Mouse (Mus musculus): ENCODE measurements at regions not wholly inside any gene's neighbourhood (a gene's known extent, or its start where the extent isn't known, plus 50 kb on each side); places are given as distances from the start of the nearest gene placed in this dataset.
"Not testable (repeated sequence)": the region's sequence is repeated elsewhere in the genome, so short reads cannot be mapped to it uniquely, and the experiment has no call there.

DNA sequence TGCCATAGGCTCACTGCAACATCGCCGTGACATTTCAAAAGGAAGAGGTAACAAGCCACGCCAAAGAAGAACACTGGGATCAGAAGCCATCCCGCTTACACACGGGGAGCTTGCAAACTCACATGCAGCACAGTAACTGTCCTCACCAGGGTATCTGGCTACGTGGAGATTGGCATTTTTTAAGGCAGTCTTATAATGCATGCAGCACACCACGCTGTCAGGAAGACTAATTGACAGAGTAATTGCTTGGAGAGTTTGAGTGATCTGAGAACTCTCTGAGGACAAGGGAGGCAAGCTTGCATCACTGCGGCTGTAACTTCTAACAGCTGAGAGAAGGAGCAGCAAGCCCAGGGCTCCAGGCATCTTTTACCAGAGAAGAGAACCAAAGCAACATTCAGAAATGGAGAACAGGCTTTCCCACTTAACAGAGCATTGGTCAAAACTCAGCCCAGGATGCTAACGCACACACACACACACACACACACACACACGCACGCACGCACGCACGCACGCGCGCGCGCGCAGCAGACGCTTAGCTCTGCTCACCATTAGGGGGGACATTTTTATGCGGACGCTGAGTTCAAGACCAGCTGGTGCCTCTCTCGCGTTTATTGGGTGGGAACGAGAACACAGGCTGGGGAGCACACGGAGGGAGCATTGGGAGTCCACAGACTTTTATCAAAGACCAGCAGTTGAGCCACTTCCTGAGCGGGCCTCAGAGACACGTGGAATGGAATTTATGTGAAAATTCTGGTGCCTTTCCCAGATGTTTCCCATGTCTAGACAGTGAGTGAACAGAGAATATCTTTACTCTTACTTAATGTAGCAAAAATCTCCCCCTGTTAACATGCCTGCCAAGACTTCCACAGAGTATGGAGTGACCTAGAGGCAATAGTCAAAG, 66.6 kb downstream of the 1700129C05Rik start:
- DNase-seq = no peak

DNA sequence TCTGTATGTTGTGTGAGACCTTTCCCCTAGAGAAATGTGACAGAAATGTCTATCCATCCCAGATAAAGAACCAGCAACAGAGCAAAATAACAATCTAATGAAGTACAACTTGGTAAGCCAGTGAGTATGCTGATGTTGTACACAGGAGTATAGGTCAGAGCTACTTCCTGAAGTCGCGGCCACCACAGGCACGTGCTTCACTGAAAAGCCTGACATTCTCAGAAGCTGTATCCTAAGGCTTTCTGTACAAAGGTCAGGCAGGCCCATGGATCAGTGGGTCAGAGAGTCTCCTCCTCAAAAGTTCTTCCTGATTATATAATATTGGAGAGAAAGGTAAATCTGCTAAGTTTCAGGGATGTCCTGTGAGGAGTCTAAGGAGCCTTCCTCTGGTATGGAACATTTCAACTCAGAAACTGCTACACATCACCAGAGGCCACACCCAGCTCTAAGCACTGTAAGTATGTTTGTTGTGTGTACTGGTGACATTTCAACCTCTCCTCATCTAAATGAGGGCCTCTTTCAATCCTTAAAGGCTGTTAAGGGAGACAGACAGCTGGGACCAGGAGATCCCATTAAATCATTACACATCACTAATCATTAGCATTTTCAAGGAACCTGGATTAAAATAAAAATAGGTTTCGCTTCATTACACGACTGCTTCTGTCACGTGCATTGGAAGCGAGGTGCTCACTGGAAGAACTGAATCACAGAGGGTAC, 70.2 kb downstream of the 1700129C05Rik start:
- DNase-seq = no peak

DNA sequence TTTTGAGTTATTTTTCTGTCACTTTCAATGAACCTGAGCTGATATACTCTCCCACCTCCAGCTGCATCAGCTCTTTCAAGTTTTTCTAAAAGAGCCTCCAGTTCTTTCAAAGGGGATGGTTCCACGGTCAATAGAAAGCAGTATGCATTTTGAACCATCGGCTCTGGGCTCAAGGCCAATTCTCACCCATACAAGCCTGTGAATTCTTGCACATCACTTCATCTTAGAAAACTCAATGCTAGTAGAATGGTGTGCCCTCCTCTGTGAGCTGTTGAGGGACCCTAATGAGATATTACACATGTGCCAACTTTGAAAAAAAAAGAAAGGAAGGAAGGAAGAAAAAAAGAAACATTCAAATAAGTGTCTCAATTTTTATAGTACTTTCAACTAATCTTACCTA, 72.6 kb downstream of the 1700129C05Rik start:
- no peak for DNase-seq

DNA sequence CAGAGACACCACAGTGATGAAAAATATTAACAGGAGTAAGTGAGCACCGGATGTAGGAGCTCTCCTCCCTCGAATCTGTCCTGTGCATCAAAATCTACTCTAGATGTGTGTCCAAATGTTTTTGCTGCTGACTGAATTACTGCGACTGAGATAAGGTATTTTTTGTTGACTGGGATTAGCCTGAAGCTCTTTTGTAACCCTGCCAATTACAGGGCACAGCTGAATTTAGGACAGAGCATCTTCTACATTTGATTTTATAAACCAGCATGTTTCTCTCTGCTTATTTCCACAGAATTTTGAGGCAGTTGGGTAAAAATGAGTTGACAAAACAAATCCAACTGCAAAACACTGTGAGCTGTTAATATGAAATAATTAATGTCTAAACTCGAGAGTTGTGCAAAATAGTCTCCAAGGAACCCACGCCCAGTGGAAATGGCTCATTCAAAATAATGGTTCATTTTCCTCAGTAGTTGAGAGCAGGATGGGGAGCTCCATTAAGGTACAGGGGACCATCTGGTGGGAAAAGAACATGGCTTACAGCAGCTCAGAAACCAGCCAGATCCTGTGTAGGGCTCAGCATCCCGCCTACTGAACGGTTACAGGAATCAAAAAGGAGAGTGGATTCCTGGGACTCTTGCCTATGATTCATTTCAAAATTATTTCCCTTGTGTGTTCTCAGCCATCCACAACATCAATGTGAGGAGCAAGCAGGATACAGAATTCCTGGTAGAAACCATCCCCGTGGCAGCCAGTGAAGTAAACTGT, 76.1 kb downstream of the 1700129C05Rik start:
- DNase-seq = no peak

DNA sequence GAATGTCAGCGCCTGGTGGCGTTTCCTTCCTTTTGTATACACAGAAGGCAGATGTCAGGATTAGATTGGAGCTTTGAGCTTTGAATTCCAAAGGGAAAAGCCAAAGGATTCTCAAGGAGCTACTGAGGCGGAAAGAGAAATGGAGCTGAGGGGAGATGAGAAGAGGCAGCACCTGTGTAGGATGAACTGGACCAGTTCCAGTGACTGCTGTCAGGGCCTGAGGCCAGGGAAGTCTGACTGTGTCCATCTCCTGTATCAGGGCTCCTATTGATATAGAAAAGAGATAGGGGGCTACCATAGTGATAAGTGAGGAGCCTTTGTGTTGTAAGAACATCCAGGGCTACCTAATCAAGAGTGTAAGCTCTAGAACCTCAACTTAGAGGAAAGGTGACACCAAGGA, 79.5 kb downstream of the 1700129C05Rik start:
- no peak for DNase-seq

DNA sequence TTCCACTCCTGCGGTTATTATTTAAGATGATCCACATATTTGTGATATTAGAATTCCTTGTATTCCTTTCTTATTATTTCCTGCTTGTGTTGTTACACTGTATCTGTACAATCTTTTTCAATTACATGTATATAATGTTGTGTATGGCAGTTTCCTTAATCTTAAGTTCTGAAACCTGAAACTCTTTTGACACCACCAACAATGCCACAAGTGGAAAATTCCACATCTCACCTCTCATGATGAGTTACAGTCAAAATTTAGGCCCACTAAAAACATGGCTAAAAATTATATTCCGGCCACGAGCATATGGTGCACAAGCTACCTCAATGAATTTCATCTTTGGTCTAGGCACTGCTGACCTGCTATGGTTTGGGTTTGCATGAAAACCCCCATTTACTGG, 85.9 kb downstream of the 1700129C05Rik start:
- DNase-seq = no peak

DNA sequence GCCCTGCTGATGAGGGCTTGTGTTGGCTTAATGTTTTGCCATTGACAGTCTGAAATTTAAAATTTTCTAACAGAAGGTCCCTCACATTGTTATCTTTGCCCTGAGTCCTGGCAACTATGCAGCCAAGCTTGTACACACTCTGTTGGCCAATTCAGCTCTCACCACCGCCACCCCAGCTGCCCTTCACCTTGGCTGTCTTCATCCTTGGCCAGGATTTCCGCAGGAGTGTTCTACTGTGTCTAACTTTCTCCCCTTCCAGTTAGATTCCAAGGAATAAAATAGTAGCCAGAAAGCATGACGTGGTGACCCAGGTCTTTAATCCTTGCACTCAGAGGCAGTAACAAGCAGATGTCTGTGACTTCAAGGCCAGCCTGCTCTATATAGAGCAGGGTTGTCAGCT, 87.4 kb downstream of the 1700129C05Rik start:
- no peak for DNase-seq

DNA sequence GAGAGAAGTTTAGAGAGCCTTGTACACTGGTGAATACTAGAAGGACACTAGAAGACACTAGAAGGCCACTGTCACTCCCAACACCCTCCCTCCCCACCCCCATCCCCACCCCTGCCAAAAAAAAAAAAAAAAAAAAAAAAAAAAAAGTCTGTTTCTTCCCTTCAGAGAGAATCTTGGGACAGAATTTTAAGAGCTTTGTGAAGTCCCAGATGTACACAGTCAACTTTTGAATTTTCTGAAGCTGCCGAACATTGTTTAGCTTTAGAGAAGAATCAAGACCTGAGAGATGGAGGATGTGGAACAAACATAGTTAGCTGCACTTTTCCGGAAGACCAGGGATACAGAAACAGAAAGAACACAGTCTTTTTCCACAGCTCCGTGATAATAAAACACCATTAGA, 90.3 kb downstream of the 1700129C05Rik start:
- no peak for DNase-seq

DNA sequence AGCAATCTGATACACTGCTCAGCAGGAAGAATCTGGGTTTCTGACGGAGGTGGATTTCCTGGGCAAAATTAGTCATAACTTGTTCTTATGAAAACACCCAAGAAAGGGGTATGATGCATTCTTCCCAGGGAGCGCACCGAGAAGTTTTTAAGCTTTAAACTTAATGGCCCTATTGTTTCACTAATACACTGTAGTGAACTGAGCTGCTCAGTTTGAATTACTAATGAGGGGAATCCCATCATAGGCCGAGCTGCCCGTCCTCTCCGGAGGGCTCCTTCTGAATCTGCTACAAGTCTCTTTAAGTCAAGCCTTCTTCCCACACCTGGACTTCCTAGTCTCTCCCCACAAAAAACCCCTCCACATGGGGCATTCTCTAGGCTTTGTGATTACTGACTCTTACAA, 91.2 kb downstream of the 1700129C05Rik start:
- no peak for DNase-seq

DNA sequence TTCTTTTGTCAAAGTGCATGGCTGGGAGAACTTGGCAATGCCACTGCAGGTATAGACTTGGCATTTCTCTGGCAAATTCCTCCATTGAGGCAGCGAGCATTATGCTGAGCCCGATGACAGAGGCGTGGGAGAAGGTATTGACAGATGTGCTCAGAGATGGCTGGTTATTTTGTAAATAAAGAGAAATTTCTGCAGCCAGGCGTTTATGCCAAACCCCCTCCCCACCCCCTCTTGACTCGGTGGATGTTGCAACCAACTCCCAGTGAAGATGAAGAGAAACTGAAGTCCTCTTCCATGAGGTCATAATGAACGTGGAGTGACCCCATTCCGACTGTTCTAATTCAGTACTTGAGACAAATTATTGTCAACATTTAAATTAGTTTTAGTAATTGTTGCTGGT, 97.0 kb downstream of the 1700129C05Rik start:
- no peak for DNase-seq

DNA sequence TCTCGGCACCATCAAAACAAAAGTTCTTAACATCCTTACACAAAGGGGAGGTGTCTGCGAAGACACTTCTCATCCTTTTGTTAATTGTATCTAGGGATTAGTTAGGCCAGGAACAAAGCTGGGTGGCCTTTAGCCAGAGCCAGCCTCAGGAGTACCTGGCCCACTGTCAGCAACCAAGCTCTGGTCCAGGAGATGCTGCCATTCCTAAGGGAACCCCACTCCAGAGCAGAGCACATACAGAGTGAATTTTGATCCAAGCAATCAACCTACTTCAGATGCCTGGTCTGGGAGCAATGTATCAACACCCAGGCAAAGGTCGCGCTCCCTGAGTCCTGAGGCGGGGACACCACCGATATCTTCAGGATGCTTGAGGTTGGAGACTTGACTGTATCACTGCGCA, 97.5 kb downstream of the 1700129C05Rik start:
- DNase-seq = no peak

DNA sequence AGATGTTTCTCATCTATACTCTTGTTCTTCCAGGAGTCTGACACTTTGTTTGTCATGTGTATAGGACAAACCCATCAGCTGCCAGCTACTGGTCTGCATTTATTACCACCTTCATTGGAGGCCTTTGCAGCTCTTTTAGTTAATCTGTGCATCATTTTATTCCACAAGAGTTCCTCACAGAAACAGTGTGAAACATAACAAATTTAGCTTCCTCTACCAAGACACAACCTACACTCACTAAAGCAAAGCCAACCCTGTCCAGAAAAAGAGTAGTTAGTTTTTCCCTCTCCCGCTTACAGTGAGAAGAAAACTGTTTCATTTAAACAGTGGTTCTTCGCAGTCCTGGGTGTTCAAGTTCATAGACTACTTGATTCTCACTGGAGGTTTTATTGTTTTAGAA, 100.5 kb downstream of the 1700129C05Rik start:
- no peak for DNase-seq

DNA sequence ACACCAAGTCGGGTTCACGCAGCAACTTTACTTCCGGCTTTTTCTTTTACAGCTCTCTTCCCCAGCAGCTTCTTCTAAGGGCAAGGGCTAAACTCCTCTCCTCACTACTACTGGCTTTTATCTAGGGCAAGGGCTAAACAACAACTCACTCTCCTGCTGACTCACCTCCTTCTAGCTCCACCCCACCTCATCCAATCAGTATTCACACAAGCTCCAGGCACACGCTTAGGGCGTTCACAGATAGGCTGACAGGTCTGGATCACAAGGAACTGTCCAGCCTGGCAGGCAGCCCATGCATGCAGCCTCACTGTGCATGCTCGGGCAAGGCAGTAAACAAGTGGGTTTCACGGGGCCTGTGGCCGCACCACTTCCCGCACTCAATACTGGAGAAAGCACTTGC, 116.9 kb downstream of the 1700129C05Rik start:
- DNase-seq = not testable (repeated sequence)

DNA sequence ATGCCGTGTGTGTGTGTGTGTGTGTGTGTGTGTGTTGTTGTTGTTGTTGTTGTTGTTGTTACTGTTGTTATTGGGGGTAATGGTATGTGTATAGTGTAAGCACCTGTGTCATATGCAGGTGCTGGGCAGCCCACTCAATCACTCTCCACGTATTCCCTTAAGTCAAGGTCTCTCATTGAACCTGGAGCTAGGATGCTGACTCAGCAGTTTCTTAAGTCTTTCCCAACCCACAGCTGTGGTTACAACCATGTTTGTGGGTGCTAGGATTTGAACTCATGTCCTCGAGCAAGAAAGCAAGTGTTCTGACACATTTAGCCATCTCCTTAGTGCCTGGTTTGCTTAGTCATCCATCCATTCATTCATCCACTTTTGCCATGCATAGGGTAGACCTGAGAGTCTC, 133.2 kb downstream of the 1700129C05Rik start:
- DNase-seq = no peak

DNA sequence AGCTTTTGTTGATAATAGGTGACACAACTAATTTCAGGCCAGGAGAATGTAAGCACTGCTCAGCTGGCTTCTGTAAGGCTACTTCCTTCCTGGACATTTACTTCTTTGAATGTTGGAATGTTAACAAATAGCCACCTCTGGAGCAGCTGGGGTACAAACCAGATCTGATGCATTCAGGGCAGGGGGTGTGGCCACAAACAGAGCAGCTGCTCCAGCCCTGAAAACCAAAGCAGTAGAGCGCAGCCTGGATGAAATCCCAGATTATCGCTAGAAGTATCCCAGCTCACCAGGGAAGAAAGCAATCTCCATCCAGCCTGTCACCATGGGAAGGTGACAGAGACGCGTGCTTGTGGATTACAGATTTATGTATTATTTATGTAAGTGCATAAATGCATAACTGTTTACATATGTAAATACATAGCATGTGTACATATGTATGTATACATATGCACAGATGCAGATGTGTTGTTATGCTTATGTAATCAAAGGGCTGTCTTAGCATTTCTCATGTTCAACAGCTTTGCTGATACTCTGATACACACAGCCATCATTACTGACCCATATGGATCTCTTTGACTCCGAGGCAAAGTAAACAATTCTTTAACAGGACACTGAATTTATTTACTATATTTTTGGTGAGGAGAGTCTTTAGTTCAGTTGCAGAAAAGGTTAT, 143.5 kb downstream of the 1700129C05Rik start:
- no peak for DNase-seq

DNA sequence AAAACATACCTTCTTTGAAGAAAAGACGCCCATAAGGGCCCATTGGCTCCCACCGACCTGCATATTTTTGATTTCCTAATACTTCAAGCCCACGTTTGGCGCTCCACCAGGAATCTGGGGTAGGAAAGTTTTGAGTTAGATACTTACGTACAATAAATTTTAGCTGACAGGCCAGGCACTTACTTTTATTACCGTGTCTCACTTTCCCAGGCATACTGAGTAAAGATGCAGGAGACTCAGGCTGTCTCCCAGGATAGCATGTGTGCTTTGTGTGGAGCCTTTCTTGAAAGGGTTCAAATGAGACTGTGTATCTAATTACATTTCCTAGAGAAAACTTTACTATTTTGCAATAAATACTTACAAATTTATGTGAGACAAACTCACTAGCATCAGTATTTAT, 147.7 kb downstream of the 1700129C05Rik start:
- no peak for DNase-seq

DNA sequence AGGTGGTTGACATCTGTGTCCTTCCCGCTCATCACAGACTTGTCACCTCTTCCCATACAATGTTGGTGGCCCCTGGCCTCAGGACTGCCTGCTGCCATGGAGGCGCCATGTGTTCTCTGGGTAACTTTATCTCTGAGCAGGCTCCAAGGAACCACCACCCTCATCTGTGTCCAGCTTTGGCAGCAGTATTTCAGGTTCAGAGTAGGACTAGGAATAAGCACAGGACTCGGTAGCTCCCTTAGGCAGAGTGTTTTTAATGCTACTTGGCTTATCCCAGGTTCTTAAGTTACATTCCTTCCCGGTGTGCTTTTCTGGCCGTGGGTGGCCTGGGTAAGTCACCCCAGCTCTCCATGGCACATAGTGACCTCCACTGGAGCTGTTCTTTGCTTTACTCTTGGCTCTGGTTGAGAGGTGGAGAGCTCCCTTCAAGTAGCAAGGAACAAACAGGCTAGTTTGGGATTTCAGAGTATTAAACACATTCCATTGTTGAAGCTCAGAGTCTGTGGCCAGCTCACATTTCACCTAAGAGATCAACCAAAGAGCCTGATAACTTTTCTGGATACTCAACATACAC, 153.0 kb downstream of the 1700129C05Rik start:
- DNase-seq = no peak

DNA sequence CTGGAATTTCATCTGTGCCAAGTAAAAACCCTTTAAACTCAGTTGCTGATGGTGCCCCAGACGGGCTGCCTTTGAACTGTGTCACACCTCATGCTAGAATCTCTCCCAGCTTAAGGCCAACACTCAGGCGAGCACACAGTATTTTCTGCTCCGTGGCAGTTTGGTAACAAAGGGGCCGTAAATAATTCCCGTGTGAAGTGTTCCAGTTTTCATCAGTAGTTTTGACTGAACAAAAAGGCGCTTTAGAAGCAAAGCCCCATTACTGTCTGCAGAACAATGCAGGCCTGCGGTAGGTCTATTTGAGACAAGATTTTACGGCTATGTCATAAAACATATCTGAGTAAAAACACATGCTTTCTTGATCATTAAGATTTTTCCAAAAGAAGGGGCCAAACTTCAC, 155.0 kb downstream of the 1700129C05Rik start:
- no peak for DNase-seq

DNA sequence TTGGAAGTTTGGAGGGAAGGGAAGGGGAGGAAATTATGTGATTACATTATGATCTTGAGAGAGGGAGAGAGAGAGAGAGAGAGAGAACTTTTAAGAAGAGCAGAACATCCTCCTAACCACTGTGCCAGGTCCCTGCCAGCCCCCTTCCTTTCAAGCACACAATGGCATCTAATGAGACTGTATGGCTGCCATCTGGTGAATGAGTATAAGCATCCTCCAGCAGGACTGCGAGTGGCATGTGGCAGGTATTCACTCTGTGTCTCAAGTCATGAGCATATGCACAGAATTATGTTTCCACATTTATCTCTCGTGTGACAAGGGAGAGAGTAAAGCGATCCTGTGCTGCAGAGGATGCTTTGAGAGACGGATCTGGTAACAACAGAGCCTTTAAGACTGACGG, 156.9 kb downstream of the 1700129C05Rik start:
- no peak for DNase-seq

DNA sequence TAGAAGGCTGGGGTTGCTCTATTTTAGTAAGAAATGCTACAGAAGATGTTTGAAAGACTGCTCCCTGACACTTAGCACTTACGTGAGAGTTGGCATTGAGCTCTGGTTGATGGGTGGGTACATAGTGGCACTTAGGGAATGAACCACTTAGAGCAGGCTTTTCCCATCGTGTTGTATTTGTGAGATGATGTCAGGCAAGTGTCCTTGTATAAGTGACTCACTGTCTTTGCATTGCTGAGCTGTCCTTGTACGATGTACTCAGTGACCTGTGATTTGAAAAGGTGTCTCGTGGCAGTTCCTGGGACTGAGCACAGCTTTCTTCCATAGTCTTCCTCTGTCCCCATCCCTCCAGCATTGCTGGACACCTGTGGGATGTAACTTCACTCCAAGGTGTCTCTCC, 165.9 kb downstream of the 1700129C05Rik start:
- DNase-seq = no peak

DNA sequence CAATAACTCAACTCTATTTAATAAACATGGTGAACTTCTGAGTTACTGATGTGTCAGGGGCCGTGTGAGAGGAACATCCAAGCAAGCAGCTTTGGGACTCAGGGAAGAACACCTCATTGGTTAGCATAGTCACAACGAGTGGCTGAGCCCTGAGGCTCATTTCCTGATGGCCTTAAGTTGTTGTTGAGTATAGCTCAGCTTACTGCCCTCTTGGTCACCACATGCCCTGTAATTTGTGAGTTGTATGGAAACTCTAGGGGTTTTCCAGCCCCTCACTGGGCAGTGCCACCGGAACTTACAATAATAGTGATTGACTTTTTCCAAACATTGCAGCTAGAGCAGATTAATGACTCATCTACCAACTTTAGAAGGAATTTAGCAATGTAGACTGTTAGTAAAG, 173.4 kb downstream of the 1700129C05Rik start:
- DNase-seq = no peak

DNA sequence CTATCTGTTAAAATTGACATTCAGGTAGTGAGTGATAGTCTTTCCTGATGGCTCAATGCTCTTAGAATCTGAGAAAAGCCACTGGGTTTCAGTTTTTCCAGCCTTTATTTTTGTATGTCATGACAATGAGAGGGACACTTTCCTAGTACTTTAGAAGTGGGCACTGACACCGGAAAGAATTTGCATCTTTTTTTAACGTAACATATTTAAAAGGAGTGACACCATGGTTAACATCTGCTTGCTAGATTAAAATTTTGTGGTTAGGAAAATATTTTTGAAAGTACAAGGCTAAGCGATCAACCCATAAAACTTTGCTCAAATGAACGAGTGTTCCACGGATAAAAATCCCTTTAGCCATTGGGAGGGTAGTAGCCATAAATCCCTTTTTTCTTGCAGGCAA, 174.7 kb downstream of the 1700129C05Rik start:
- DNase-seq = no peak

DNA sequence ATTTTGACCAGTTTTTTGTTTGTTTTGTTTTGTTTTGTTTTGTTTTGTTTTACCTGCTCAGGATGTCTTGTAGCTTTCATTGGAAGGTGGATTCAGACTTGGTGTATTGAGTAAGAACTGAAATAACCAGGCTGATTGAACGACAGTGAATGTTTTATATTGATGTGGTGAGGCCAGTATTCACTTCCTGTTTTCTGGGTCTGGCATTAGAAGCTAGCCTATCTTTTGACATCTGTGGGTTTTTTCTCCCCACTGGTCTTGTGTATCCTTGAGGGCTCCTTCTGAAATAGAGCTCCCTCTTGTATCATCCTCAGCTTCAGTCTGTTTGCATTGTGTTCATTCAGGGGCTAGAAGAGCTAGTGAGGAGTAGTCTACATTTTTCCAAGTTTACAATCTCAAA, 175.5 kb downstream of the 1700129C05Rik start:
- no peak for DNase-seq

Data from thymus, postnatal 14 days (tissue).